Mouse (Mus musculus) kidney, adult 8-10 months (tissue): ENCODE results near the gene Kcnh6.

Experiments used
- DNase-seq, 2 experiments: peaks; one replicate each; pipeline ENCODE4 v3.0.0; 2022

The Kcnh6 gene

DNA sequence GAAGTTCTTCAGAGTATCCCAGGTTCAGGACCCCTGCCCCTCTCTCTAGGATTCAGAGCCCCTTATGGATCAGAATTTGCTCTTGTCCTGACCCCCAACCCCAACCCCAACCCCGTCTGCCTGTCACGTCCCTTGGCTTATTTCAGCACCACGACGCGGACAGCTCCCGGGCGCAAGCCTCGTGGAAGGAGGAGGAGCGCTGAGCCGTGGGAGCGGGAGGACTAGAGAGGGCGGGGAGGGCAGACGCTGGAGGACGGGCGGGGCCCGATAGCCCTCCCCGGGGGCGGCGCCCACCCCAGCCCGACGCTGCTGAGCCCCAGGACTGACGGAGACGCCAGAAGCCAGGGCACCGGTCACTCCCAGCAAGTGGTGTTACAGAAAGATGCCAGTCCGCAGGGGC, at the start of gene Kcnh6:
Kcnh6 (plus strand) TSS at position 304 of the 400 bp plus-strand sequence.
- peak; percentile 42 to 68 for DNase-seq

DNA sequence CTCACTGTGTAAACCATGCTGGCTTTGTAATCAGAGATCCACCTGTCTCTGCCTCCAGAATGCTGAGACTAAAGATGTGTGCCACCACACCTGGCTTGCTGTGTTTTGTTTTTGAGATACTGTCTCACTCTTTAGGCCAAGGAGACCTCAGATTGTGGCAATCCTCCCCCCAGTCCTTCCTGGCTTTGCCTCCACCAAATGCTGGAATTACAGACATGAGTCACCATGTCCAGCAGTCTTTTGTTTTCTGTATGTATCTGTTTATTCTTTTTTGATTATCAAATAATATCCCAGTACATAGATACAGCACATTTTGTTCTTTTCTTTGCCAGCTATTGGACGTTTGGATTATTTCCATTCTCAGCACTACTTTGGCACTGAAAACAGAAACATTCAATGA, 49.4 kb upstream of the Kcnh6 start:
- DNase-seq: no peak

DNA sequence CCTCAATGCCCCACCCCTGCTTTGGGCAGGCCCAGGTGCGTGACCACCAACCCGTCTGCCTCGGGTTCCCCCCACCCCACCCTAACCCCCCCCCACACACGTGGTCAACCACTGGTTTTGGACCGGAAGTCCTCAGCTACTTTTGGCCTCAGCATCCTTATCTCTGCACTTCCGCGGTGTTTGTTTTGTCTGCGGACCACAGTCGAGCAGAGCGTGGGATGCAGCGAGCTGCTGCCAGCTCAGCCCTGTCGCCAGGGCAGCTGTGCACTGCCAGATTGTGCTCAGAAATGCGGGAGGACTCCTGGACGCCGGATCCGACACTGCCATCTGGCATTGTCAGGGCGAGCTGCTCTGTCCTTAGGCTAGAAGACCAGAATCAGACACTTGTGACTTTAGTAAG, 48.6 kb upstream of the Kcnh6 start:
- no peak for DNase-seq

DNA sequence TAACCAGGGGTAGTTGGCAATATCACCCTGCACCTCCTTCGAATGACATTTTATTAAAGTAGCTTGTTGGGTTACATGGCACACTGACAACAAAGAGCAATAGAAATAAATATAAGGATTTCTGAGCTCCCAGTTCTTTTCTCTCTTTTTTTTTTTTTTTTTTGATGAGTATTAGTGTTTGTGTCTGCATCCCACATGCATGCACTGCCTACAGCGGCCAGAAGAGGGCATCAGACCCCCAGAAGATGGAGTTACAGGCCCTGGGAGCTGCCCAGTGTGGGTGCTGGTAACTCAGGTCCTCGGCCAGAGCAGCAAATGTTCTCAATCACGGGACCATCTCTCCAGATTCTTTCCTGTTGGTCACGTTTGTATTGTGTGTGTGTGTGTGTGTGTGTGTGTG, 43.2 kb upstream of the Kcnh6 start:
- DNase-seq: no peak

DNA sequence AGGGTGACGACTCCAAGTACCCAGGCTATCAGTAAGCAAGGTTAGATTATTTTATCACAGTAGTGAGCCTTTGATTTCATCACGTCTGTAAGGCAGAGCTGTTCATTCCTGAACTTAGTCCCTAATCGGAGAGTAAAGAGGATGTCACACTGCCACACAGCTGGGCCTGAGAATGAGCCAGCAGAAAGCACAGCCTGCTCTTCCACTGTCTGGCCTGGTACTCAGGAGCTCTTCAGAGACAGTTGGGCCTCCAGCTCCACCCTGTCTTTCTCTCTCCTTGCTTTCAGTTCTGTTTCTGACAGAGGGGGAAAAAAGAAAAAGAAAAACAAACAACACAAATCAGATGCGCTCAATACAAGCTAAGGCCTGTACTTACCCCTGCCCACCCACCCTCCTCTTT, 41.6 kb upstream of the Kcnh6 start:
- DNase-seq: no peak

DNA sequence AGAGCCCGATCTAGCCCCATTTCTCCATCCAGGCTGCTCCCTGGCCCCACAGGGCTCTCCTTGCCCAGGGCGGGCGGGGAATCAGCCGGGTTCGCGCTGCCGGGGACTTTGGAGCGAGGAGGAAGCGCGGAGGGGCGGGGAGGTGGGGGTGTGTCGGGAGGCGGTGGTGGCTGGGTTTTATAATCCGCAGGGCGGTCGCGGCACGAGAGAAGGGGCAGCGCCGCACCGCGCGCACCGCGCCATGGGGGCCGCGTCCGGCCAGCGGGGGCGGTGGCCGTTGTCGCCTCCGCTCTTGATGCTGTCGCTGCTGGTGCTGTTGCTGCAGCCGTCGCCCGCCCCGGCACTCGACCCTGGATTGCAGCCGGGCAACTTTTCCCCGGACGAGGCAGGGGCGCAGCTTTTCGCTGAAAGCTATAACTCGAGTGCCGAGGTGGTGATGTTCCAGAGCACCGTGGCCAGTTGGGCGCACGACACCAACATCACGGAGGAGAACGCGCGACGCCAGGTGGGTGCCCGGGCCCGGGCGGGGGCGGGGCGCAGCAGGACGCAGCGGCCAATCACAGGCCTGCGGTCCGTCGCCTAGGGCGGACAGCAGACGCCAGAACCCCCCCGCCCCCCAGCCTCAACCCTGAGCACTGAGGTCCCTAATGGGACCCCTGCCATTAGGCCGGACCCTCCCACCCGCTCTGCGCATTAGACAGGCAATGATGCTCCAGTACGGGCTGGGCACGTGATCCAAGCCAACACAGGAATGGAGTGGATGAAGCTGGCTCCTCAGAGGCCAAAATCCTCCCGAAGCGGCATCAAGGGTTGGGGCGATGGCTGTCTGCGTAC, 40.0 kb upstream of the Kcnh6 start, which contains the start of gene Ace:
Ace (plus strand) TSS at position 205 of the 834 bp plus-strand sequence.
- DNase-seq: peak in 1 of 2 experiments; percentile 47

DNA sequence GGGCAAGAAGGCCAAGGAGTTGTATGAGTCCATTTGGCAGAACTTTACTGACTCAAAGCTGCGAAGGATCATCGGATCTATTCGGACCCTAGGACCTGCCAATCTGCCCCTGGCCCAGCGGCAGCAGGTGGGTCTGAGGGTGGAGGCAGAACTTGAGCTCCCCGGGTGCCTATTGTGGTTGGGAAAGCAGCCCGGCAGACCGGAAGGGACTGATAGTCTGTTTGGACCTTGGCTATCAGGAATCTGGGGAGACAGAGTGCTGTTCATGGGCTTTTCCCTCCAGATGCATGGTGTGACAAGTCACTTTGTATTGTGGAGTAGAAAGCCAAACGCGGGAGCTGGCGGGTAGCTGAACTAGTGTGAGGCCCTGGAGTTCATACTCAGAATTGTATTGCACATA, 39.0 kb upstream of the Kcnh6 start:
- DNase-seq: no peak

DNA sequence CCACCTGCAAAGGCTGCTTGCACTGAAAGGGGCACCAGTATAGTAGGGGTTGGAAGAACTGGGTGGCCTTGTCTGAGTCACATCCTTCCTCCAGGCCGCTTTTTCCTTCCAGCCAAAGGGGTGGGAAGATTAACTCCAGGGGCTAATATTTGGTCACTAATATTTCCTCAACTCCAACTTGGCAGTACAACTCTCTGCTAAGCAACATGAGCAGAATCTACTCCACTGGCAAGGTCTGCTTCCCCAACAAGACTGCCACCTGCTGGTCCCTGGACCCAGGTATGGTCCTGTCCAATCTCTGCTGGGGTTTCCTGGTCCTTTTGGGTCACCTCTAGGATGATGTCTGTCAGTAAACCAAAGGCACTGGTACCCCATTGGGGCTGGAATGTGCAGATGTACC, 38.4 kb upstream of the Kcnh6 start:
- DNase-seq: peak; percentile 55 to 74

DNA sequence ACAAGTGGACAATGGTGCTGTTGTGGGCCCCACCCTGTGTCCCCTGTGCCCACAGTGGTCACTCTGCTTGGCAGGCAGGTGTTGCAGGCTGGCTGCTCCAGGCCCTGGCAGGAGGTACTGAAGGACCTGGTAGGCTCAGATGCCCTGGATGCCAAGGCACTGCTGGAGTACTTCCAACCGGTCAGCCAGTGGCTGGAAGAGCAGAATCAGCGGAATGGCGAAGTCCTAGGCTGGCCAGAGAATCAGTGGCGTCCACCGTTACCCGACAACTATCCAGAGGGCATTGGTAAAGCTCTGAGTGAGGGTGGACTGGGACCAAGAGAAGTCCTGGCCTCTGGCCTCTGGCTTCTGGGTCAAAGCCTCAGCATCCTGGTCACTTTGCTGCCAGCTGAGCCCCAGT, 33.3 kb upstream of the Kcnh6 start:
- peak; percentile 81 to 83 for DNase-seq

DNA sequence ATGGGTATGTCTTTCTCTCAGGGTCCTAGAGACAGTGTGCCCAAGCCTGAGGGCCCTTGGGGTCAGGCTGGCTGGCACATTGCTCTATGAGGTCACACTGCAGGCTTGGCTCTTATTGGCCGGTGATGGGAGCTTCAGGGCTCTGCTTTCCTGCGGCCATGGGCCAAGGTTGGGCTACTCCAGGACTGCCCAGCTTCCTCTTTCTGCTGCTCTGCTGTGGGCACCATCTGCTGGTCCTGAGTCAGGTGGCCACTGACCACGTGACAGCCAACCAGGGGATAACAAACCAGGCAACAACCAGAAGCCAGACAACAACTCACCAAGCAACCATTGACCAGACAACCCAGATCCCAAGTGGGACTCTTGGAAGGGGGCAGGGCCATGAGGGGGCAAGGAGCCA, 32.9 kb upstream of the Kcnh6 start:
- peak; percentile 21 to 25 for DNase-seq

DNA sequence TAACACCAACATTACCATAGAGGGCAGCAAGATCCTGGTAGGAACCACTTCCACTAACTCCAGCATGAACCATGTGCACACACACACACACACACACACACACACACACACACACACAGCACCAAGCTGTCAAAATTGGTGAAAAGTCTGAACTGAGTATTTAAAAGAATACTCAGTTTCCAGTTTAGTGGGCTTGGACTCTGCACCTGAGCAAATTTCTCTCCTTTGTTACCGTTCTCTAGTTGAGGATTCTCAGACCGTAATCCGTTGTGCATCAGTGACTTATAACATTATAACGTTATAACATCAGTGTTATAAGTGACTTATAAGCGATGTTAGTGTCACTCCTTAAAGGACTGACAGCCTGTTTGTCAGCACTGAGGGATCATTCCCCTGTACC, 32.3 kb upstream of the Kcnh6 start:
- DNase-seq: peak in 1 of 2 experiments; percentile 31

DNA sequence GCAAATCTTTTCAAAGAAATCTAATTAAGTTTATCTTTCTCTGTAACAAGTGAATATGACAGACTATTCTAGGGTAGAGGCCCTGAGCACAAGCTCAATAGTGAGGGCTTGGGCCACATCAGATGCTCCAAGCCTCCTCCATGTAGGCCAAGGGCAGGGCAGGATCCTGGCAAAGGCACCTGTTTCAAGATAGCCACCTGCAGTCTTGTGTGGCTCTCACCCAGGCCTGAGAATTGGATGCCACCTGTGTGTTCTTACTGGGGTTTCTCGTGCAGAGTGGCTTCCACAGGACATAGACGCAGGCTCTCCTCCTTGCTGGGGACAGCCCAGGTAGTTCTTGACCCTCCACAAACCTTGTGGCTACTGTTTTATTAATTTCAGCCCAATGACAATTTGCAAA, 29.7 kb upstream of the Kcnh6 start:
- no peak for DNase-seq

DNA sequence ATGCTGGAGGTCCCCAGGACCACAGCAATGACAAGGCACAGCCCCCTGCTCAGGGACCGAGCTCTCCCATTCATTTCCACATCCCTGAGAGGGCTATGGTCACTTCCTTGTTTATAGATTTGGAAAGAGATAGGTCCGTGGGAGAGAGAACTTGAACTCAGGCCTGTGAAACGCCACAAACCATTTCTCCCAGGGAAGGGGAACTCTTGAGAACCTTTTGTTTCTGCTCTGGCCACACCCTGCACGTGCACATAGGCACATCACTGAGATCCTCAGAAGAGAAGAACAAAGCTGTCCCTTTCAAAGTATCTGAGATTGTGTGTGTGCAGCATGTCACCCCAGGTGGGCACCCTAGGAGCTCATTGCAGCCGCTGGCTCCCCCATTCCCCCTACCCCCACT, 29.3 kb upstream of the Kcnh6 start:
- no peak for DNase-seq

DNA sequence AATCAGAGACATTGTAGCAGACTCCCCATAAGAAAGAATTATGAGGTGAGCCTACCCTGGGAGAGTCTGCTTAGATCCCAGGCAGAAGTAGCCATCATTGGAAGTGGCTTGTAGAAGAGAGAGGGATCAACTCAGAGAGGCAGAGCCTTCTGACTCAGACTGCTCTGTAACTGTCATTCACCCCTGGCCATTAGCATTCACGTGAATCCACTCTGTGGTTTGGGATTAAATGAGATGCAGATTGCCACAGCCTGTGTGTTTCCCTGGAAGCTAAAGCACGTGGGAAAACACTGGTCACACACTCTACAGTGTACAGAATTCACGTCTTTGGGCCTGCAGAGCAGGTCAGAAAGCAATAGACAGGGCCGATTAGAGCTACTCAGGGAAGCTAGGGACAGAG, 23.5 kb upstream of the Kcnh6 start:
- DNase-seq: no peak

DNA sequence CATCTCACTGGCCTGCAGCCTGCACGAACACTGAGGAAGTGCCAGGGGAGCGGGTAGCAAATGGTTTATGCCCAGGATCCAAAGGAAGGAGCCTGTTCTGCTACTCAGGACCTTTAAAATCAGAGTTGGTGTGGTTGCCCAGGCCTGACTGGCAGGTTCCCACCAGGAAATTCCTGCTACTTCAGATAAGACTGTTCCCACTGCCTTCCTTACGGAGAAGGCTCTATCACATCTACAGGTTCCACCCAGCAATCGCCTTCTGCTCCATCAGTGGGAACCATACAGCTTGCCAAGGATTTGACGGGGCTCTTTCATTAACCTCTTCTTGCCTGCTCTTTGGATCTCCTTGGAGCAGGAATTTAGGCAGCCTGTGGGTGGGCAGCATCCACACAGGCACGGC, 20.5 kb upstream of the Kcnh6 start:
- DNase-seq: no peak

DNA sequence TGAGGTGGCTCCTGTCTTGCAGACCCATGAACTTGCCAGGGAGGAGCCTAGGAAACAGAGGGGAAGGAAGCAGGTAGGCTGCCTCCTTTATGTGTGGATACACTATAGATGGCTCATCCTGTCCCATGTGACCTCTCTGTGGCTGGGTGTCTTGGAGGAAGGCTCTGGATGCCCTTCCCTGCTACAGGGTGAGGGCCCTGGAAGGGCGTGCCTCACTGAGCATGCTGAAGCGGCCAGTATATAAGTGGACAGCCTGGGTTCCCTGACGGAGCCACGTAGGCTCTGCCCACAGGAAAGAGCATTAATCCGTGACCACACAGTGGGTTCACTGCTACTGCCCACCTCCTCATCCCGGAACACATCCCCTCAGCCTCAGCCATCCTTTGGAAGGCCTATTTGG, 18.5 kb upstream of the Kcnh6 start:
- DNase-seq: no peak

DNA sequence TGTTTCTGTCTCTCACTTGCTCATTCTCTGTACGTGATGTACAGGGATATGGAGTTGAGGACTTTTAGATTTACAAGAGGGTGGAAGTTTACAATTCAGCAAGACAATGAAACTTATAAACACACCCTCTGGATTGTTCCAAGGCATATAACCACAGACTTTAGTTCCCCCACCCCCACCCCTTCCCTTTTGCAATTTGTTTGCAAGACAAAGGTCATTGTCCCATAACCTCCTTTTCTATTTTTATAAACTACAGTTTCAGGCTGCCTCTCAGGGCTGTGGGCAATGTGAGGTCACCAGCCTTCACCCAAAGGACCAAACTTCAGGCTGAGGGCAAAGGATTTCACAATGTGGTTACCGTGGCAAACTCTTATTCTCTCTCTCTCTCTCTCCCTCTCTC, 17.7 kb upstream of the Kcnh6 start:
- peak; percentile 39 to 53 for DNase-seq

DNA sequence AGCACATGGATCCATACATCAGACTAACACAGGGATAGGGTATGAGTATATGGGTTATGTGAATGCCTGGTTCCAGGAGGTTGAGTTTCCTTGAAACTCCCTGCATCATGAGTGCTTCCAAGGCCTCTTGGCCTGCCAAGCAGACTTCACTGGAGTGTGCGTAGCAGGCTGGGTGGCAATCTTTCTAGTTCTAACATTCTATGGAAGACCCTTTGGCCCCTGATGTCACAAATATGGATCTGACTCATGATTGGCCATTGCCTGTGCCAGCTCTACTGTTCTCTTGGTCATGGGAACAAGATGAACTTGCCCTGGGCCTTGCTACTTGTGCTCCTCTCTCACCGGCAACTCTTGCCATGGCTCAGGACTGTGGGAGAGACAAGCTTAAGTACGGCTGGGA, 13.5 kb upstream of the Kcnh6 start, which contains the start of gene Ace3:
Ace3 (plus strand) TSS at position 301 of the 400 bp plus-strand sequence.
- DNase-seq: no peak

DNA sequence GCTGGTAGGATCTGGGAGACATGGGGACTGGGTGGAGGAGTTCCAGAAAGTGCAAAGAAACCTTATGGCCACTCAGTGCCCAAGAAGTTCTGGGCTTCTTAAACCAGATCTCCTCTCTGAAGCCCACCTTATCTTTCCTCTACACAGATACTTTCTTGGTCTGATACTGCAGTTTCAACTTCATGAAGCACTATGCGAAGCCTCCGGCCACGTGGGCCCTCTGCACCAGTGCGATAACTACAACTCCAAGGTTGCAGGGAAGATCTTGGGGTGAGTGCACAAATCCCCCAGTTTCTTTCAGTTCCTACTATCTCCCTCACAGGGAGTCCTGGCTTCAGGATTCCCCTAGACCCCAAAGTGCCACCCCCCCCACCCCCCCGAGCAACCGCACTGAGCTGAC, 7.9 kb upstream of the Kcnh6 start:
- no peak for DNase-seq

DNA sequence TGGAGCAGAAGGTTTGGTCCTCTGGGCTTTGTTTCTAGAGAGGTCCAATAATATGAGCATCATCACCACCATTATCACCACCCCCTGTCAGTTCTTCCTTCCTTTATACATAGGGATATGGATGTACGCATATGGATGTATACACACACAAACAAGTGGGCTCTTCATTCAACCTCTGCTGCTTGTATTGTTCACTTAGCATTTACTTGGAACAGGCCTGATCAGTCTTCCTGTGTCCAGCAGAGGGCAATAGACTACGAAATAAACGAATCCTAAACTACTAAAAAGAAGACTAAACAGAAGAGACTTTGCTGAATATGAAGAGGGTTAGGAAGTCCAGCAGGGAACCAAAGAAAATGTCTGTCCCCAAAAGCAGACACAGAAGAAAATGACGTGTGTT, 6.2 kb upstream of the Kcnh6 start:
- peak; percentile 34 to 39 for DNase-seq

DNA sequence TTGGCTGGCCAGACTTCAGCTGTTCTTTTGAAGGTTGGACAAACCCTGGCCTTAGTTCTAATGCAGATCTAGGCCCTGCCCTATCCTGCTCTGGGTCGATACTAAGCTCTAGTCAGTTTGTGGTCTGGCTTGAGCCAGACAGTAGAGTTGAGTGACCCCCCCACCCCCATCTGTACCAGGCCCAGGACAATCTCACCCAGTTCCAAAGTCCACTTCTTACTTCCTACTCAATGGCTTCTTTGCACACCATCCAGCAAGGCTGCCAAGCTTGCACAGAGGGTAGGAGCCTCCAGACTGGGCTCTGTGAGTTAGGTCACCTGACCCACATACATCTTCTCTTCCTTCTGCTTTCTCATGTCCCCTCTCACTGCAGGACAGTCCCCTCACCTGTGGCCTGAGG, 3.3 kb upstream of the Kcnh6 start:
- DNase-seq: peak; percentile 56

DNA sequence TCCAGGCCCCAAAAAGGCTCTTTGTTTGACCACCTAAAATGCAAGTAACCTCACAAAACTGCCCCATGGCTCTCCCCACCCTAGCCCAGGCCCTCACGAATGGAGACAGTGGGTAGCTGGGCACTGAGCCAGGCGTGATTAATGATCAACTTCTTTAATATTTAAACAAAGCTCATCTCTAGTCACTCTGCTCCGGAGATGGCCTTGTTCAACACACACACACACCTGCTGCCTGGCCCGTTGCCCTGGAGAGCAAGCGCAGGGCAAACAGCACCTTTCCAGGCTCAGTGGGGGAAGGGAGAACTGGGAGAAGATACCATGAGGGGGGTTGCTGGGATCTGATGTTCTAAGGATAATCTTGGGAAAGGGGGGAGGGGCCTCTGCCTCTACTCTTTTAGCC, 2.0 kb upstream of the Kcnh6 start:
- peak; percentile 86 to 89 for DNase-seq

DNA sequence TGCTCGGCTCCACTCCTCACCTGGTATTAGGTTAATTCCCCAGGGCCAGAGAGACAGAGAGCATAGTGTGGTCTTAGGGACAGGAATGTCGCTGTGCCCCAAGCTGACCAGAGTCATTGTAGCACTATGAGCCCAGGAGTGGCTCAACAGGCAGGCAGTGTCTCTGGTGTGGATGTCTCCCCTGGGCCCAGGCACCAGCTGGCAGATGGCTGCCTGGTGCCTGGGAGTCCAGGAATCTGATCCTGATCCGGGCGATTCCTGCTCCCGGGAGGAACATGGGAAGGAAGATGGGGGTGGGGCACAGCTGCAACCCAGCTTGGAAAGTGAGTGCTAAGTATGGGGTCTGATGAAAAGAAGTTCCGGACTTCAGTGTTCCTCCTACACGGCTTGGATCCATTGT, 4.8 kb downstream of the Kcnh6 start:
- no peak for DNase-seq

DNA sequence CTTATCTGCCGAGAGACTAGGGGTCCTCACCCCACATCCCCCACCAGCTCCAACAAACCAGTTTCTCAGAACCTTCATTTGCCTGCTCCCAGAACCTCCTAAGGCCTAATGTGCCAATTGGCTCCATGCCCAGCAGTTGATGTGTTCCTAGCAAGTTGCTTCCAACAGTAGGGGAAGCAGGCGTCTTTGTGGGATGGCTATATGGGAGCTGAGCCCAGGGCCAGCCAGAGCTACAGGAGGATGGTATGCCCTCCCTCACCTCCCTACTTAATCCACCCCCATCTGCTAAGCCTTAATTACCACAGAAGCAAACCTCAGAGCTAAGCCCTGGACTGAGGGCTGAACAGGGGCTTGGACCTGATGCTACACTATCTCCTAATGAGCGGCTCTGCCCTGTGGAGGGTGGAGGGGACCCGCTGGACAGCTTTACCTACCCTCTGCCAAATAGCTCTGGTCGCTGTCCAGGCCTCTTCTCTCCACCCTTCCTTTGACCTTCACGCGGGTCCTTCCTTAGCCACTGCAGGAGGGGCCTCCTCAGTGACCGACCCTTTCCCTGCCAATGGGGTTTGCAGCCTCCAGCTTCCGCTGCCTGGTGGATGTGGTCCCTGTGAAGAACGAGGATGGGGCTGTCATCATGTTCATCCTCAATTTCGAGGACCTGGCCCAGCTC, 5.8 kb downstream of the Kcnh6 start:
- DNase-seq: peak in 1 of 2 experiments; percentile 32
